Mouse (Mus musculus) cerebellum, adult 2 months (tissue): ENCODE measurements around the gene Hdac4. TPM values are rescaled to one million over a fixed set of nuclear protein-coding genes. Genes with fewer than 3 reads are reported as not detected.
A peak's percentile ranks its signal among the peaks of the same experiment; 100 is the strongest.

Experiments
- DNase-seq, 2 experiments: peaks; one replicate each; pipeline ENCODE4 v3.0.0; 2021
- H3K27ac ChIP-seq: fragments of 200-500 bp; 2 replicates; pipeline ENCODE4 v1.5.1; 2012; ENCODE audit warnings: low read length, control low read depth, inconsistent platforms; ENCODE audit not compliant: insufficient read depth
- H3K27me3 ChIP-seq: fragments of 200-500 bp; 2 replicates; pipeline ENCODE4 v1.6.1; 2012; ENCODE audit warnings: inconsistent platforms, mild to moderate bottlenecking, low read length, moderate library complexity; ENCODE audit not compliant: control insufficient read depth, insufficient read depth
- H3K4me1 ChIP-seq: fragments of 200-500 bp; 2 replicates; pipeline ENCODE4 v1.6.1; 2011; ENCODE audit warnings: low read length; ENCODE audit not compliant: control insufficient read depth, insufficient read depth
- H3K4me3 ChIP-seq: fragments of 200-500 bp; replicated peaks from 2 replicates; pipeline ENCODE3; 2011; ENCODE audit warnings: mild to moderate bottlenecking, low read depth, low read length, control low read depth; ENCODE audit not compliant: insufficient read depth
- CTCF ChIP-seq: fragments of 200-500 bp; IDR thresholded peaks from 2 replicates; pipeline ENCODE4 v1.5.1; 2011; ENCODE audit warnings: low read depth, mild to moderate bottlenecking, control low read depth, low read length, moderate library complexity, borderline replicate concordance; ENCODE audit not compliant: insufficient read depth
- POLR2A ChIP-seq: fragments of 200-500 bp; IDR thresholded peaks from 2 replicates; pipeline ENCODE4 v1.6.1; 2011; ENCODE audit warnings: low read length, control low read depth, borderline replicate concordance; ENCODE audit not compliant: insufficient read depth
- WGBS: fragments of 180-500 bp; shearing (Covaris S2); methylation state at CpG from one replicate; pipeline ENCODE4 v1.1.7; 2018; 5-methylcytosine and 5-hydroxymethylcytosine counted together
- polyA plus RNA-seq: library from polyadenylated mRNA; depleted of rRNA; stranded (reverse); fragments of >200 nt; gene quantifications from 2 replicates; pipeline ENCODE4 v1.2.3, GENCODE M21; 2012

The Hdac4 gene
- polyA plus RNA-seq, 1 experiment, result 24.7 TPM

GRCm38 (mm10) chr1:92163932-92164331, 31.6 kb downstream of the Hdac4 start:
- Histone ChIP-seq H3K4me1 (peaks cover 36% of the 10 kb centered on the region), H3K27me3 (no peaks in the 10 kb centered on the region), H3K4me3 (no peak overlapping the region), H3K27ac (no peak overlapping the region)
- DNase-seq, result no peak
- 98% methylated on average over 1 of the region's 1 CpGs for WGBS
- no peak for TF ChIP-seq CTCF
- no peak for TF ChIP-seq POLR2A

GRCm38 (mm10) chr1:92159804-92160203, 35.7 kb downstream of the Hdac4 start:
- no peak for TF ChIP-seq POLR2A
- TF ChIP-seq CTCF, result no peak
- 96% methylated on average over 4 of the region's 4 CpGs for WGBS

DNA sequence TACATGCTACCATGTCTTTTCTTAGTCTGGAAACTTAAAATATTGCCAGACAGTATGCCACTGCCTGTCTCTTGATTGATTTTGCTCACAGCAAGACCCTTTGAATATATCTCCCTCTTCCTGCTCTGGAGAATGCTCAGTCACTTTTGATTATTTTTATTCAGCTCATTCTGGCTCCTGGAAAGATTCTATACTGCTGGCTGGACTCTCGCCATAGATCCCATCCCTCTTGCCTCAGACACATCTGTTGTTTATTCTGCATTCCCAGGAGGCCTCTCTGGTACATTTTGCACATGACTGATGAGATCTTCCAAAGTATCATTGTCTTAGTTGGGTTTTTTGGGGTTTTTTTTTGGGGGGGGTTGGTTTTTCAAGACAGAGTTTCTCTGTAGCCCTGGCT, 45.3 kb downstream of the Hdac4 start:
- Histone ChIP-seq H3K4me3 (no peak overlapping the region), H3K27ac (no peak overlapping the region), H3K4me1 (peaks cover 7% of the 10 kb centered on the region), H3K27me3 (no peaks in the 10 kb centered on the region)
- WGBS, result 65% methylated on average over 1 of the region's 1 CpGs
- TF ChIP-seq CTCF (no peak), POLR2A (no peak)
- no peak for DNase-seq

More at GRCm38 (mm10) chr1:92159804-92160203, 35.7 kb downstream of the Hdac4 start:
- Histone ChIP-seq H3K4me3 (no peak overlapping the region), H3K27me3 (no peaks in the 10 kb centered on the region), H3K4me1 (peaks cover 18% of the 10 kb centered on the region), H3K27ac (no peak overlapping the region)
- no peak for DNase-seq

DNA sequence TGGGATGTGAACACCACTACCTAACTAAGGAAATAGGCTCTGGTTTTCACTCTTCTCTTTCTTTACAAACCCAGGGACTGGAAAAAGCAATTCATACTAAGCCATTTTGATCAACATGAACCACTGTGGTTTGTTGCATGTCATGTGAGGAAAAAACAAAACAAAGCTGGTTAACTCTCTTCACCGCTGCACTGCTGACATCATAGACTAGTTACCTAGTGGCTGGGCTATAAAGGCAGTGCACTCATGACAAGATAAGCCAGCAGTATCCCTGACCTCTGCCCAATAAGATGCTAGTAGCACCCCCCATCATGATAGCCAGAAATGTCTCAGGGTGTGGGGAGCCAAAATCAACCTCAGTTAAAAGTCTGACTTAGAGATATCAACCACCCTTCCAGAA, 47.0 kb downstream of the Hdac4 start:
- TF ChIP-seq CTCF, result no peak
- TF ChIP-seq POLR2A, result no peak
- Histone ChIP-seq H3K4me1 (peaks cover 19% of the 10 kb centered on the region), H3K4me3 (no peak overlapping the region), H3K27ac (no peak overlapping the region), H3K27me3 (no peaks in the 10 kb centered on the region)
- WGBS, result 97% methylated on average over 1 of the region's 1 CpGs
- DNase-seq, result no peak

DNA sequence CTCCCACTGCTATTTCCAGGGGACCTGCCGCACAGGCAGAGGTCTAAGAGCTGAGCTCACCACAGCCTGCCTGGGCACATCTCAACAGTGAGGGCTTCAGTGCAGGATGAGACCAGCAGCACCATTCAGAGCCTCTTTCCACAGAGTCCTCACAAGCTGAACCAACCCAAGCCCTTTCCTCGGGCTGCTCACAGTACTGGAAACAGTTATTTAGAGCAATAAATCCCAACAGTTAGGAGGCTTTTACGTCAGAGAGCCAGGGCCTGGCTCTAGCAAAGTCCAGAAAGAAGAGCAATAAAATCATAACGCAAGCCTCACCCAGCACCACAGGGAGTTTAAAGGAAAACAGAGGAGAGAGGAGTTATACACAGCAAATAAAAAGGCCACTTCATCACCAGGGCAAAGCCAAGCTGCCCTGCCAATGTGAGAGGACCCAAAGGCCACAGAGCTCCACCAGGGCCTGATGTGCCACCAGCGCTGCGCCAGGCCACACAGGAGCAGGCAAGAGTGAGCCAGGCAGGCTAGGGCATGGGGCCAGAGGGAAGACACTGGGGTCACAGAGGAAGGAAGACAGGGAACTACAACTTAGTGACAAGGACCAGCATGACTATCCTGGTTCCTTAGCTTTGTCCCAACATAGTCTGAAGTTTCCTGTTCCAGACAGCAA, 50.5 kb downstream of the Hdac4 start:
- DNase-seq, result peak in 1 of 2 experiments; percentile 9
- 60% methylated on average over 6 of the region's 6 CpGs for WGBS
- Histone ChIP-seq H3K27me3 (no peaks in the 10 kb centered on the region), H3K4me1 (peaks cover 23% of the 10 kb centered on the region), H3K27ac (no peak overlapping the region), H3K4me3 (no peak overlapping the region)
- no peak for TF ChIP-seq CTCF
- no peak for TF ChIP-seq POLR2A

DNA sequence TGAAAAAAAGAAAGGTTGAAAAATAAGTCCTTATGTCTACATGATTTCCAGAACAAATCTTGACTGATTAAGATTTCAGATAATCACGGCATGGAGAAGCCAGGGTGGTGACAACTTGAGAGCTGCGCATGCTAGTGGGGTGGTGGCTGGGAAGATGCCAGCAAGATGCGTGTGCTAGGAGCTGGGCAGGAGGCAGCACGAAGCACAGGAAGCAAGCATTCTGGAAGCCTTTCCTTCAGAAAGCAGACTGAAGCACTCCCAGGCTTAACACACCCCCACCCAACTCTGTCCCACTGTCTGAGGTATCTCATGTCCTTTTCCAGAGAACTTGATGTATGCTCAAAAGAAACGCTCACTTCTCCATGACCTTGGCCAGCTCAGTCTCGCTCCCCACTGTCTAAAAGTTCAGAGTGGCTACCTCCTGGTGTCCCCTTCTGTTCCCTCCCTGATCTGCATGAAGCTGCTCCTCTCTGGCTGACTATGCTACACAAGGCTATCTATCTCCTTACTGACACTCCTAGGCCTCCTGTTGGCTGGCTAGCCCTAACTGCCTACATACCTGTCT, 52.1 kb downstream of the Hdac4 start:
- peak in 1 of 2 experiments; percentile 15 for DNase-seq
- 37% methylated on average over 6 of the region's 6 CpGs for WGBS
- H3K4me1 ChIP-seq, result peaks cover 23% of the 10 kb centered on the region
- H3K27me3 ChIP-seq, result no peaks in the 10 kb centered on the region
- no peak overlapping the region for H3K27ac ChIP-seq
- no peak overlapping the region for H3K4me3 ChIP-seq
- TF ChIP-seq POLR2A (no peak), CTCF (no peak)

DNA sequence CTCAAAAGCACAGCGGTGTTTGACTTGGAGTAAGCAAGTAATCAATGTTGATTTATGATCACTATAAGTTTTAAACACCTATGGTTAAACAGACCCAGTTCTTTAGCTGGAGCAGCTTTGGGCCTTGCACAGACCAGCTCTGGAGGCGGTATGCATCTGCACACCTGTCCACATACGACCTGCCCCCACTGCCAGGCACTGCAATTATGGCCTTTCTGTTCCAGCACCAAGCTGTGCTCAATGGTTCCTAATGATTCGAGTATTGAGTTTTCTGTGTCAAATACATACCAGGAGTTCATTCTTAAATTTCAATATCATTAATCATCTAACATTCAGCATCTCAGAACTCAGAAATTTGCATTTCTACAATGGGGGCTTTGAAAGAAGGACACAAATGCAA, 52.7 kb downstream of the Hdac4 start:
- no peak for DNase-seq
- TF ChIP-seq POLR2A, result no peak
- TF ChIP-seq CTCF, result no peak
- Histone ChIP-seq H3K4me3 (no peak overlapping the region), H3K27ac (no peak overlapping the region), H3K4me1 (peaks cover 24% of the 10 kb centered on the region), H3K27me3 (no peaks in the 10 kb centered on the region)
- WGBS, result 61% methylated on average over 4 of the region's 4 CpGs

- Histone ChIP-seq H3K27ac (no peak overlapping the region), H3K4me1 (peaks cover 30% of the 10 kb centered on the region), H3K4me3 (no peak overlapping the region), H3K27me3 (no peaks in the 10 kb centered on the region)
- DNase-seq, result no peak
- WGBS, result 97% methylated on average over 4 of the region's 4 CpGs
- no peak for TF ChIP-seq POLR2A
- no peak for TF ChIP-seq CTCF
Measured at GRCm38 (mm10) chr1:92139001-92139400, 56.5 kb downstream of the Hdac4 start.
